Mouse (Mus musculus) small intestine, adult 10 weeks (tissue): ENCODE results near the gene Thoc6. TPM values are rescaled to one million over a fixed set of nuclear protein-coding genes. Genes with fewer than 3 reads are reported as not detected.

ENCODE experiments used
- polyA plus RNA-seq: library from polyadenylated mRNA; stranded (reverse); fragments of 350-450 nt; fragmentation: Illumina TruSeq; extraction: RNeasy Lipid Tissue Mini Kit (QIAGEN cat#74804); gene quantifications from one replicate; pipeline ENCODE4 v1.2.3, GENCODE M21; 2014; ENCODE audit warnings: low replicate concordance

Thoc6 gene
- 3.2 TPM for polyA plus RNA-seq

GRCm38 (mm10) chr17:23673424-23674073, at the start of gene Thoc6, which contains the start of gene Hcfc1r1:
Gene Thoc6 (minus strand): TSS chr17:23673882.
Gene Hcfc1r1 (plus strand): TSS chr17:23673596.

GRCm38 (mm10) chr17:23722376-23723125, 48.9 kb upstream of the Thoc6 start, which contains the start of gene 1520401A03Rik:
Gene 1520401A03Rik (minus strand): TSS chr17:23722783.

GRCm38 (mm10) chr17:23683856-23684672, 10.4 kb upstream of the Thoc6 start, which contains the start of gene Cldn9:
Gene Cldn9 (minus strand): TSS chr17:23684026.

GRCm38 (mm10) chr17:23679127-23679835, 5.6 kb upstream of the Thoc6 start, which contains the start of gene Cldn6:
Gene Cldn6 (plus strand): TSS chr17:23679249.

GRCm38 (mm10) chr17:23677236-23677679, 3.6 kb upstream of the Thoc6 start, which contains the start of gene Tnfrsf12a:
Gene Tnfrsf12a (minus strand): TSS chr17:23677468.

GRCm38 (mm10) chr17:23660117-23660875, 13.4 kb downstream of the Thoc6 start, which contains the start of gene Bicdl2:
Gene Bicdl2 (plus strand): TSS chr17:23660506.

GRCm38 (mm10) chr17:23644613-23645495, 28.8 kb downstream of the Thoc6 start, which contains the start of gene Mmp25:
Gene Mmp25 (minus strand): TSS chr17:23645277.

Other genes starting within 250 kb of the Thoc6 start
- not detected for gene Vmn2r117, start 194.2 kb downstream of the Thoc6 start, polyA plus RNA-seq
- 0.33 TPM for gene Zfp213, start 109.6 kb downstream of the Thoc6 start, polyA plus RNA-seq
- gene Zfp13, start 74.4 kb downstream of the Thoc6 start, polyA plus RNA-seq: not detected
- not detected for gene Zscan10, start 73.0 kb downstream of the Thoc6 start, polyA plus RNA-seq
- gene Mmp25, start 28.6 kb downstream of the Thoc6 start, polyA plus RNA-seq: 0.82 TPM
- gene Bicdl2, start 13.4 kb downstream of the Thoc6 start, polyA plus RNA-seq: 0.85 TPM
- gene Hcfc1r1, start 286 bp downstream of the Thoc6 start, polyA plus RNA-seq: 2.0 TPM
- not detected for gene Tnfrsf12a, start 3.6 kb upstream of the Thoc6 start, polyA plus RNA-seq
- gene Cldn6, start 5.4 kb upstream of the Thoc6 start, polyA plus RNA-seq: not detected
- gene Cldn9, start 10.1 kb upstream of the Thoc6 start, polyA plus RNA-seq: not detected
- gene 1520401A03Rik, start 48.9 kb upstream of the Thoc6 start, polyA plus RNA-seq: not detected
- gene Pkmyt1, start 52.5 kb upstream of the Thoc6 start, polyA plus RNA-seq: 1.6 TPM
- gene Paqr4, start 67.0 kb upstream of the Thoc6 start, polyA plus RNA-seq: 6.4 TPM
- gene Kremen2, start 72.0 kb upstream of the Thoc6 start, polyA plus RNA-seq: not detected
- 0.78 TPM for gene Flywch1, start 97.7 kb upstream of the Thoc6 start, polyA plus RNA-seq
- not detected for gene Flywch2, start 112.2 kb upstream of the Thoc6 start, polyA plus RNA-seq
- gene Srrm2, start 116.7 kb upstream of the Thoc6 start, polyA plus RNA-seq: 109 TPM
- gene Elob, start 155.3 kb upstream of the Thoc6 start, polyA plus RNA-seq: 18.9 TPM
- gene Prss33, start 162.2 kb upstream of the Thoc6 start, polyA plus RNA-seq: not detected
- 6.8 TPM for gene Prss32, start 170.0 kb upstream of the Thoc6 start, polyA plus RNA-seq
- gene Prss41, start 170.3 kb upstream of the Thoc6 start, polyA plus RNA-seq: 1.1 TPM
- gene Prss21, start 194.2 kb upstream of the Thoc6 start, polyA plus RNA-seq: not detected
- gene Dcpp1, start 207.0 kb upstream of the Thoc6 start, polyA plus RNA-seq: not detected
- gene Dcpp2, start 207.0 kb upstream of the Thoc6 start, polyA plus RNA-seq: not detected
- not detected for gene Dcpp3, start 243.6 kb upstream of the Thoc6 start, polyA plus RNA-seq